Mouse (Mus musculus) megakaryocyte, embryonic 14.5 days (primary cell): ENCODE measurements around the gene Zfp628.

ENCODE experiments used
- FLI1 ChIP-seq: IDR thresholded peaks from 2 replicates; pipeline ENCODE4 v1.6.1; 2012; ENCODE audit warnings: low read length, inconsistent platforms, mixed read lengths
- GATA1 ChIP-seq: IDR thresholded peaks from 3 replicates; pipeline ENCODE4 v1.6.1; 2012; ENCODE audit warnings: mixed read lengths, low read length, inconsistent platforms, borderline replicate concordance

DNA sequence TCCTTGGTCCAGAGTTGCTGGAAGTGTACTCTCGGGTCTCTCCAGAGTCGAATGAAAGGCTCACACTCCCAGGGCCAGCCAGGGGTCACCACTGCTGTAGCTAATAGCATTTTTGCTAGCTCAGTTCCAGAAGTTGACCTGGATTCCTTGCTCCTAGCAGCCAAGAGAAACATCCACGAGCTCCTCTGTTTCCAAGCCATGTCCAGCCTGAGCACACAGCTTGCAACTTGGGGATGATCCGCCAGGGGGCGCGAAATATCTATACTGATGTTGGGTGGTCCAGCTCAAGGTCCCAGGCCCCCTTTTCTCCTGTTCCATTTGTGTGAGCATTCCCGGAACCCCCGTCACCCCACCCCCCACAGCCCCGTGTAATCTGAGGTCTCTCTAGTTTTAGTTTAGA, 3.5 kb upstream of the Zfp628 start:
- no peak for TF ChIP-seq FLI1
- TF ChIP-seq GATA1 = no peak
